Mouse (Mus musculus) gastrocnemius, adult 18-20 months (tissue): ENCODE measurements around the gene Cyb5d1. TPM values are rescaled to one million over a fixed set of nuclear protein-coding genes. Genes with fewer than 3 reads are reported as not detected.
A peak's percentile ranks its signal among the peaks of the same experiment; 100 is the strongest.

Experiments
- DNase-seq: peaks from one replicate; pipeline ENCODE4 v3.0.0; 2021; ENCODE audit warnings: low spot score
- long read RNA-seq, 2 experiments: library from polyadenylated mRNA; stranded (forward); transcript quantifications; one replicate each; pipeline ENCODE4 v2.0.0; 2021
- total RNA-seq, 2 experiments: library from RNA; stranded (reverse); gene quantifications; 2 replicates each; pipeline ENCODE4 v1.2.3; 2021

Gene Cyb5d1
- total RNA-seq = 10 to 100 TPM; 29.3 to 33.0 TPM
- long read RNA-seq, experiment 1, transcript Cyb5d1-201 (4 exons, 753 nt) = major isoform, 15 of 23 reads
- long read RNA-seq, experiment 1, partial matches to known transcripts = 0 of 23 reads
- long read RNA-seq, experiment 1, other reads (novel, unspliced or antisense) = 8 of 23 reads
- long read RNA-seq, experiment 2, transcript Cyb5d1-201 (4 exons, 753 nt) = major isoform, 15 of 27 reads
- long read RNA-seq, experiment 2, partial matches to known transcripts = 1 of 27 reads
- long read RNA-seq, experiment 2, other reads (novel, unspliced or antisense) = 11 of 27 reads

- peak; percentile 92 for DNase-seq
These were observed at the start of gene Cyb5d1, which contains the start of gene Naa38 for GRCm38 (mm10) chr11:69395235-69395633. TSS of gene Cyb5d1 (minus strand) at chr11:69395631. TSS of gene Naa38 (plus strand) at chr11:69395487.

GRCm38 (mm10) chr11:69443328-69443727 lies 47.9 kb upstream of the Cyb5d1 start:
- no peak for DNase-seq

GRCm38 (mm10) chr11:69437291-69437690 lies 41.9 kb upstream of the Cyb5d1 start:
- no peak for DNase-seq

GRCm38 (mm10) chr11:69433189-69433588 lies 37.8 kb upstream of the Cyb5d1 start:
- DNase-seq = no peak

GRCm38 (mm10) chr11:69432640-69432982 lies 37.2 kb upstream of the Cyb5d1 start:
- DNase-seq = no peak

GRCm38 (mm10) chr11:69431829-69432639 lies 36.6 kb upstream of the Cyb5d1 start:
- DNase-seq = peak; percentile 74

GRCm38 (mm10) chr11:69430631-69431030 lies 35.2 kb upstream of the Cyb5d1 start:
- DNase-seq = no peak

- no peak for DNase-seq
These were observed 33.9 kb upstream of the Cyb5d1 start for GRCm38 (mm10) chr11:69429313-69429712.

GRCm38 (mm10) chr11:69428751-69429150 lies 33.3 kb upstream of the Cyb5d1 start:
- DNase-seq = no peak

GRCm38 (mm10) chr11:69426246-69426645 lies 30.8 kb upstream of the Cyb5d1 start:
- DNase-seq = no peak

GRCm38 (mm10) chr11:69423885-69424284 lies 28.5 kb upstream of the Cyb5d1 start:
- DNase-seq = no peak

- DNase-seq = no peak
These were observed 27.4 kb upstream of the Cyb5d1 start for GRCm38 (mm10) chr11:69422842-69423241.

- no peak for DNase-seq
These were observed 25.9 kb upstream of the Cyb5d1 start for GRCm38 (mm10) chr11:69421131-69421977.

- DNase-seq = no peak
These were observed 25.1 kb upstream of the Cyb5d1 start for GRCm38 (mm10) chr11:69420554-69421000.

GRCm38 (mm10) chr11:69419813-69420553 lies 24.6 kb upstream of the Cyb5d1 start:
- DNase-seq = peak; percentile 64

- peak; percentile 54 for DNase-seq
These were observed 24.0 kb upstream of the Cyb5d1 start for GRCm38 (mm10) chr11:69419443-69419812.

GRCm38 (mm10) chr11:69418481-69419442 lies 23.3 kb upstream of the Cyb5d1 start:
- peak; percentile 93 for DNase-seq

GRCm38 (mm10) chr11:69417449-69418384 lies 22.3 kb upstream of the Cyb5d1 start:
- DNase-seq = peak; percentile 94
